Mouse (Mus musculus): ENCODE data around the gene Pde4b. TPM values are rescaled to one million over a fixed set of nuclear protein-coding genes. Genes with fewer than 3 reads are reported as not detected.

The Pde4b gene
- polyA plus RNA-seq, 1 experiment = 6.7 TPM

DNA sequence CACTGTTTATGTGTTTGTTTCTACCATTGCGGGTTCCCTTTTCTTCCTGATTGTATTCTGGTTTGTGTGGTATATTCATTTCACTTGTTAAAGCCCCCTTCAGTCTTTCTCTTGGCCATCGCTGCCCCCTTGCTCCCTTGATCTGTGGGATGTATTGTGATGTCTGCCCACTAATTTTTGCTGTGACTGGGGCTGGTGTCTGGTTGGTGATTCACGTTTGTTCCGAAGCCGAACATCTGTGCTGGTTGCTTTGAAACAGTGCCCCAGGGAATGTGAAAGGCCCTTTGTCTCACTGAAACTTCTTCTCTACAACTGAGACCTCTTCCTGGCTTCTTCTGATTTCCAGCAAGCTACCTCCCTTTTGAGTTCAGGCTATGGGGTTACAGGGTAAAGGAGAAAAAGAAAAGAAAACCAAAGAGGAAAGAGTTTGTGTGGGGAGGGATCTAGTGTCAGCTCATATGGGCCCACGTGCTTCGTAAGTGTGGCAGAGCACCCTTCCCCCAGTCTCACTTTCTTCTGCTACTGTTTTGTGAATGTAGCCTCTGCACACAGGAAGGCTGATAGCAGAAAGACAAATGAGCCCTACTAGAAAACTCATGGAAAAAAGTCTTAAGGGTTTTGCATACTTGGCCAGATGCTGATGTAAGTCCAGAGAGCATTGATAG is 396.1 kb downstream of the Pde4b start:
- no peaks in the 10 kb centered on the region for H3K36me3 ChIP-seq (ENCODE audit: control insufficient read depth, insufficient read depth)
- H3K27me3 ChIP-seq (ENCODE audit: control insufficient read depth, insufficient read depth, insufficient read length) = no peaks in the 10 kb centered on the region
- H3ac ChIP-seq (ENCODE audit: control insufficient read depth, insufficient read length) = no peak overlapping the region
- no peaks in the 10 kb centered on the region for H3K79me2 ChIP-seq (ENCODE audit: control insufficient read depth, insufficient read depth)
- TF ChIP-seq POLR2A (IDR thresholded peaks at IDR 0.05; ENCODE audit: insufficient read length, low read depth) = no peak
- no peak for TF ChIP-seq USF1 (IDR thresholded peaks at IDR 0.05; ENCODE audit: low read depth)
- TF ChIP-seq TCF12 (IDR thresholded peaks at IDR 0.05; ENCODE audit: insufficient read depth, poor library complexity, severe bottlenecking) = no peak
- no peak for TF ChIP-seq REST (IDR thresholded peaks at IDR 0.05; ENCODE audit: insufficient read depth, insufficient read length)
- TF ChIP-seq POLR2AphosphoS2 (IDR thresholded peaks at IDR 0.05; ENCODE audit: insufficient read length, low read depth) = no peak
- TF ChIP-seq E2F4 (IDR thresholded peaks at IDR 0.05; ENCODE audit: insufficient read depth) = no peak
- no peak for TF ChIP-seq CEBPB (IDR thresholded peaks at IDR 0.05; ENCODE audit: insufficient read depth, poor library complexity, severe bottlenecking)
- no peak for TF ChIP-seq MYOD1 (IDR thresholded peaks at IDR 0.05; ENCODE audit: control insufficient read depth in 1 of 3, insufficient read length in 2 of 3, low read depth in 2 of 3)
- TF ChIP-seq SRF (IDR thresholded peaks at IDR 0.05; ENCODE audit: control insufficient read depth, insufficient read length, low read depth) = no peak
- no peak for TF ChIP-seq TCF3 (IDR thresholded peaks at IDR 0.05; ENCODE audit: insufficient read length, low read depth)
- TF ChIP-seq MAX (IDR thresholded peaks at IDR 0.05; ENCODE audit: low read depth) = no peak
- no peak overlapping the region for H3K4me3 ChIP-seq
- H3K4me2 ChIP-seq (ENCODE audit: low read depth) = no peak overlapping the region

GRCm38 (mm10) chr4:102484738-102485137 is 397.4 kb downstream of the Pde4b start:
- Histone ChIP-seq H3K4me3 (no peak overlapping the region), H3ac (ENCODE audit: control insufficient read depth, insufficient read length) (no peak overlapping the region), H3K79me2 (ENCODE audit: control insufficient read depth, insufficient read depth) (no peaks in the 10 kb centered on the region), H3K4me2 (ENCODE audit: low read depth) (no peak overlapping the region), H3K27me3 (ENCODE audit: control insufficient read depth, insufficient read depth, insufficient read length) (no peaks in the 10 kb centered on the region), H3K36me3 (ENCODE audit: control insufficient read depth, insufficient read depth) (no peaks in the 10 kb centered on the region)
- TF ChIP-seq SRF (IDR thresholded peaks at IDR 0.05; ENCODE audit: control insufficient read depth, insufficient read length, low read depth) (no peak), MYOG (IDR thresholded peaks at IDR 0.05; ENCODE audit: control insufficient read depth in 1 of 3, insufficient read depth in 1 of 3, insufficient read length in 2 of 3, low read depth in 2 of 3) (no peak)

DNA sequence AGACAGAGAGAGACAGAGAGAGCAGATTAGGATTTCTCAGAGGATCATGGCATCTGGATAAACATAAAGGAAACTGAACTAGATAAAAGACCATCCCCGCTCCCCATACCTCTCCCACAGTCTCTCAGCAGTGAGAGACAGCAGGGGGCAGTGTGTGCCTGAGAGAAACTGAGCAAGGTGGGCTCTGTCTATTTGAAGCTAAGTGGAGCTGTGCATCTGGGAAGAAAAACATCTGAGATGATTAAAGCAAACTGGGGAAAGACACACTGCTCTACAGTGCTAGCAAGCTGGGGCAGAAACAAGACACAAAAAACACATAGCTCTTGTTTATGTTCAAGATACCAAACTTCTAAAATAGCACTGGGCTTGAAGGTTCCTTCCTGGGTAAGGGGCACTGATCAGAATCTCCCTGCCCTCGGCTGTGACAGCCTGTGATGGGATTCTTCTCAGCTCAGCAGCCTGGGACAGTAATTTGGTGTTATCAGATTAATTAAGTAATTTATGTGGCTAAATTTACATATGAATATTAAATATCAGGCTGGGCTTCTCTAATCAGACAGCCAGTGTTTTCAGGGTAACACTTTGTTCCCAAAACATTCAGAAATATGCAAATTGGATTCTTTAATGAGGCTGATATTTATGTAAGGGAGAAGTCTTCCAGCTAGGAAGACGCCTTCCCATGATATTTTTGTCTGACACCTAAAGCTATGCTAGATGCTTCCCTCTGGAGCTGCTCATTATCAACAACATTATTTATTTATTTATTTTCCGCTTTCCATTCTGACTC is 399.0 kb downstream of the Pde4b start:
- Histone ChIP-seq H3K4me2 (ENCODE audit: low read depth) (no peak overlapping the region), H3ac (ENCODE audit: control insufficient read depth, insufficient read length) (no peak overlapping the region), H3K4me3 (no peak overlapping the region), H3K36me3 (ENCODE audit: control insufficient read depth, insufficient read depth) (no peaks in the 10 kb centered on the region), H3K79me2 (ENCODE audit: control insufficient read depth, insufficient read depth) (no peaks in the 10 kb centered on the region), H3K27me3 (ENCODE audit: control insufficient read depth, insufficient read depth, insufficient read length) (no peaks in the 10 kb centered on the region)
- TF ChIP-seq TCF12 (IDR thresholded peaks at IDR 0.05; ENCODE audit: insufficient read depth, poor library complexity, severe bottlenecking) = no peak
- TF ChIP-seq MYOG (IDR thresholded peaks at IDR 0.05; ENCODE audit: control insufficient read depth in 1 of 3, insufficient read depth in 1 of 3, insufficient read length in 2 of 3, low read depth in 2 of 3) = no peak
- TF ChIP-seq E2F4 (IDR thresholded peaks at IDR 0.05; ENCODE audit: insufficient read depth) = no peak
- no peak for TF ChIP-seq POLR2AphosphoS2 (IDR thresholded peaks at IDR 0.05; ENCODE audit: insufficient read length, low read depth)
- no peak for TF ChIP-seq TCF3 (IDR thresholded peaks at IDR 0.05; ENCODE audit: insufficient read length, low read depth)

DNA sequence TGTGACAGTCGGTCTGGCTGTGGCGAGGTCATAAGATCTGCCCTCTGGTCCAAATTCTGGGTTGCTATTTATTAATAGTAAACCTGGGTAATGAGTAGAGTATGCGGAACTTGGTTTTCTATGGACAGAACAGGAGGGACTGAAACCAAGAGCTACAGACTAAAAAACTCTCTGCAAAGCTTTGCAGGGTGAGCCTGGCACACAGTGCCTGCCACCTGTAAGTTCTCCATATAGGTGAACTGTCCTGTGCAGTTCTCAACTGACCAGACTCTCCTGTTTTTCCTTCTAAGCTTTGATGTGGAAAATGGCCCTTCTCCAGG is 399.5 kb downstream of the Pde4b start:
- Histone ChIP-seq H3K4me2 (ENCODE audit: low read depth) (no peak overlapping the region), H3ac (ENCODE audit: control insufficient read depth, insufficient read length) (no peak overlapping the region)

GRCm38 (mm10) chr4:102488000-102488399 is 400.7 kb downstream of the Pde4b start:
- Histone ChIP-seq H3K4me2 (ENCODE audit: low read depth) (no peak overlapping the region), H3ac (ENCODE audit: control insufficient read depth, insufficient read length) (no peak overlapping the region), H3K36me3 (ENCODE audit: control insufficient read depth, insufficient read depth) (no peaks in the 10 kb centered on the region), H3K4me3 (no peak overlapping the region), H3K79me2 (ENCODE audit: control insufficient read depth, insufficient read depth) (no peaks in the 10 kb centered on the region), H3K27me3 (ENCODE audit: control insufficient read depth, insufficient read depth, insufficient read length) (no peaks in the 10 kb centered on the region)
- TF ChIP-seq E2F4 (IDR thresholded peaks at IDR 0.05; ENCODE audit: insufficient read depth) = no peak
- no peak for TF ChIP-seq USF1 (IDR thresholded peaks at IDR 0.05; ENCODE audit: low read depth)
- TF ChIP-seq TCF12 (IDR thresholded peaks at IDR 0.05; ENCODE audit: insufficient read depth, poor library complexity, severe bottlenecking) = no peak
- TF ChIP-seq CEBPB (IDR thresholded peaks at IDR 0.05; ENCODE audit: insufficient read depth, poor library complexity, severe bottlenecking) = no peak
- no peak for TF ChIP-seq TCF3 (IDR thresholded peaks at IDR 0.05; ENCODE audit: insufficient read length, low read depth)
- no peak for TF ChIP-seq SRF (IDR thresholded peaks at IDR 0.05; ENCODE audit: control insufficient read depth, insufficient read length, low read depth)
- no peak for TF ChIP-seq REST (IDR thresholded peaks at IDR 0.05; ENCODE audit: insufficient read depth, insufficient read length)
- no peak for TF ChIP-seq POLR2AphosphoS2 (IDR thresholded peaks at IDR 0.05; ENCODE audit: insufficient read length, low read depth)
- TF ChIP-seq MYOD1 (IDR thresholded peaks at IDR 0.05; ENCODE audit: control insufficient read depth in 1 of 3, insufficient read length in 2 of 3, low read depth in 2 of 3) = no peak
- no peak for TF ChIP-seq POLR2A (IDR thresholded peaks at IDR 0.05; ENCODE audit: insufficient read length, low read depth)
- TF ChIP-seq MAX (IDR thresholded peaks at IDR 0.05; ENCODE audit: low read depth) = no peak
- no peak for TF ChIP-seq MYOG (IDR thresholded peaks at IDR 0.05; ENCODE audit: control insufficient read depth in 1 of 3, insufficient read depth in 1 of 3, insufficient read length in 2 of 3, low read depth in 2 of 3)

More for the DNA sequence above, 399.5 kb downstream of the Pde4b start:
- Histone ChIP-seq H3K27me3 (ENCODE audit: control insufficient read depth, insufficient read depth, insufficient read length) (no peaks in the 10 kb centered on the region), H3K36me3 (ENCODE audit: control insufficient read depth, insufficient read depth) (no peaks in the 10 kb centered on the region), H3K4me3 (no peak overlapping the region), H3K79me2 (ENCODE audit: control insufficient read depth, insufficient read depth) (no peaks in the 10 kb centered on the region)
- TF ChIP-seq POLR2AphosphoS2 (IDR thresholded peaks at IDR 0.05; ENCODE audit: insufficient read length, low read depth) (no peak), SRF (IDR thresholded peaks at IDR 0.05; ENCODE audit: control insufficient read depth, insufficient read length, low read depth) (no peak), USF1 (IDR thresholded peaks at IDR 0.05; ENCODE audit: low read depth) (no peak), CEBPB (IDR thresholded peaks at IDR 0.05; ENCODE audit: insufficient read depth, poor library complexity, severe bottlenecking) (no peak), MYOD1 (IDR thresholded peaks at IDR 0.05; ENCODE audit: control insufficient read depth in 1 of 3, insufficient read length in 2 of 3, low read depth in 2 of 3) (no peak), MAX (IDR thresholded peaks at IDR 0.05; ENCODE audit: low read depth) (no peak), POLR2A (IDR thresholded peaks at IDR 0.05; ENCODE audit: insufficient read length, low read depth) (no peak), TCF3 (IDR thresholded peaks at IDR 0.05; ENCODE audit: insufficient read length, low read depth) (no peak), TCF12 (IDR thresholded peaks at IDR 0.05; ENCODE audit: insufficient read depth, poor library complexity, severe bottlenecking) (no peak), REST (IDR thresholded peaks at IDR 0.05; ENCODE audit: insufficient read depth, insufficient read length) (no peak), E2F4 (IDR thresholded peaks at IDR 0.05; ENCODE audit: insufficient read depth) (no peak), MYOG (IDR thresholded peaks at IDR 0.05; ENCODE audit: control insufficient read depth in 1 of 3, insufficient read depth in 1 of 3, insufficient read length in 2 of 3, low read depth in 2 of 3) (no peak)

Measured in myocyte (in vitro differentiated cells).